Mouse (Mus musculus): ENCODE measurements around the gene Msrb2. TPM values are rescaled to one million over a fixed set of nuclear protein-coding genes. Genes with fewer than 3 reads are reported as not detected.

Gene Msrb2
- polyA plus RNA-seq, 1 experiment from 2014 or later = 13.3 TPM

DNA sequence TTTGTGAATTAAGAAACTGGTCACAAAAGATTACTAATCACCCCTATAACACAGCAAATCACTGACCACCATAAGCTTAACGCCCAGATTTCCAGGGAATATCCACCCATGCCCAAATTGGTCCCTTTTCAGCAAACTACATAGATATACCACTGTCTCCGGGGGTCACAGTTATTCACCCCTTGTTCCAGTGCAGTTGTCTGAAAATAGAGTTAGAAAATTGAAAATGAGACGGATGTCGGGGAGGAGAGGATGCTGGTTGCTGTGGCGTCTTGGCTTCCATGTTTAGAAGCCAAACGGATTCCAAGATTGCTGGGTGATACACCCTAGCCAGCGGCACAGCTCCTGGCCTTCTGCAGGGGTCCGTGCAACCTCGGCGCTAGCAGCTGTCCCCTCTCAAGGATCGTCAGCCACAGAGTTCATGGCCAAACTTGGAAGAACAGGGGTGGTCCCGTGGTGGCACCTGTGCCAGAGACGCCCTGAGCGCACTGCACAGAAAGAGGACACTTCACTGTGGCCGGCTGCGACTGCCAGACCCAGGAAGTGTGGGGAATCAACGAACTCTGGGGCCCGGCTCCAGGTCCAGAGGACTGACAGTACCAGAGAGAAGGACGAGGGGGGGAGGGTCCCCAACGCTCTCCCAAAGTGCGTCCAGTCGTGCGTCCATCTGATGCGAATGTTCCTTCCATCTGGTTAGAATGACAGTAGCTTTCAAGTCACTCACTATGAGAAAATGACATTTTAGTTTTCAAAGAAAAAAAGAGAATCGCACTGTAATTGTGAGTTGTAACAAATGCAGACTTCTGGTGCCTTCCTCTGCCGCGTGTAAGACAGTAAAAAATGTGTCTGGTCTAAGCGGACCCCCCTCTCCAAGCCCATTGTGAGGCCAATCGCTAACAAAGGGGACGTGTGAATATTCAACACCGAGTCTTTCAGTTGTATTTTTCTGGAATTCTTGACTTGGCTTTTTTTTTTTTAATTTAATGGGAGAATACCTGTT is 58.8 kb downstream of the Msrb2 start:
- ATAC-seq (ENCODE audit: insufficient read depth, low FRiP score, low TSS enrichment) = 0 out of 2 replicates have a peak, but pooled peaks have one; percentile 29
- 3% methylated on average over 31 of the region's 31 CpGs for whole genome bisulfite sequencing
- peaks cover 76% of the 10 kb centered on the region for H3K27me3 ChIP-seq (ENCODE audit: control insufficient read depth, insufficient read depth, low read length)
- no peak overlapping the region for H3K9ac ChIP-seq (ENCODE audit: low read length)
- H3K27ac ChIP-seq (ENCODE audit: low read depth, low read length) = no peak overlapping the region; the same call in 1 of the 2 replicates
- H3K4me2 ChIP-seq (ENCODE audit: low read depth) = peak overlapping the region; percentile 23
- no peaks in the 10 kb centered on the region for H3K36me3 ChIP-seq (ENCODE audit: control insufficient read depth, insufficient read depth, low read length)
- peak; percentile 55 for DNase-seq (ENCODE audit: low spot score)
- no peak overlapping the region for H3K4me3 ChIP-seq (ENCODE audit: low read depth, low read length)
- H3K4me1 ChIP-seq (ENCODE audit: control insufficient read depth, insufficient read depth, low read length) = peaks cover 8% of the 10 kb centered on the region
- H3K9me3 ChIP-seq (ENCODE audit: control insufficient read depth, low read length) = no peaks in the 10 kb centered on the region

DNA sequence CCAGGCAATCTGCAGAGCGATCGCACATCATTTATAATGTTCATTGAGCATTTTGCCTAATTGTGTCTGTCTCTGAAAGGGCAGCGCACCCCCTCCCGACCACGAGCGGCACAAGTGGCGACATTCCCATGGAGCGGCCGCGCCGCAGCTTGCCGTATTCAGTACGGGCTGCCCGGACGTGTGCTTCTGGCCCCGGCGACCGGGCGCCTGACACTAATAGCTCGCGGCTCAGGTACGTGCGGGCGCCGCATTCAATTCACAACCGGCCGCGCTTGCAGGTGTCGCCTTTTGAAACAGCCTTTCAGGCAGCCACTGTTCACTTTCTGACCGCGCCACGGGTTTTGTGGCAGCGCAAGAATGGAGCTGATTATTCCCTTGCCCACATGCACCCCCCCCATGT is 59.5 kb downstream of the Msrb2 start:
- Histone ChIP-seq H3K4me1 (ENCODE audit: control insufficient read depth, insufficient read depth, low read length) (peaks cover 8% of the 10 kb centered on the region), H3K27ac (ENCODE audit: low read depth, low read length) (0 out of 2 replicates have a peak overlapping the region, but pooled peaks have one; percentile 11), H3K27me3 (ENCODE audit: control insufficient read depth, insufficient read depth, low read length) (peaks cover 80% of the 10 kb centered on the region), H3K4me2 (ENCODE audit: low read depth) (peak overlapping the region; percentile 44), H3K9ac (ENCODE audit: low read length) (no peak overlapping the region), H3K36me3 (ENCODE audit: control insufficient read depth, insufficient read depth, low read length) (no peaks in the 10 kb centered on the region), H3K4me3 (ENCODE audit: low read depth, low read length) (peak overlapping the region; percentile 27), H3K9me3 (ENCODE audit: control insufficient read depth, low read length) (no peaks in the 10 kb centered on the region)
- peak; percentile 78 for DNase-seq (ENCODE audit: low spot score)
- peak; percentile 68 for ATAC-seq (ENCODE audit: insufficient read depth, low FRiP score, low TSS enrichment)
- WGBS = under 1% methylated on average over 33 of the region's 33 CpGs

DNA sequence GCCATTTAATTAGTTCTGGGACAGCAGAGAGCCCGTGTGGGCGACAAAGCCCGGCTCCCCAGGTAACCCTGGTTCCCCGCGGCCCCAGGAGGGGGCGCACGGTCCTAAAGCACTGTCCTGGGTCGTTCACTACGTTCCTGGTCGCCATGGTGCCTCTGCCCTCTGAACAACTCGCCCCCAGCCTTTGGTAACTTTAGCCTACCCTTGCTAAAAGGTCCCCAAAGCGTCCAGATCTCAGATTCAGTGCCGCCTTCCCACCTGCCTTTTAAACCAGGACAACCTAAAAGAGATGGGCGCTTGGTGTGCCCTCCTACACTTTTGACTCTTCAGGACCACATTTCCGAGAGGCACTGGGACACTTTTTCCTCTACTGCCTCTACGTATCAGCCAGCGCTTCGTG is 59.9 kb downstream of the Msrb2 start:
- H3K36me3 ChIP-seq (ENCODE audit: control insufficient read depth, insufficient read depth, low read length) = no peaks in the 10 kb centered on the region
- H3K4me2 ChIP-seq (ENCODE audit: low read depth) = peak overlapping the region; percentile 44
- 0 out of 2 replicates have a peak overlapping the region, but pooled peaks have one; percentile 11 for H3K27ac ChIP-seq (ENCODE audit: low read depth, low read length)
- no peaks in the 10 kb centered on the region for H3K9me3 ChIP-seq (ENCODE audit: control insufficient read depth, low read length)
- peaks cover 78% of the 10 kb centered on the region for H3K27me3 ChIP-seq (ENCODE audit: control insufficient read depth, insufficient read depth, low read length)
- DNase-seq (ENCODE audit: low spot score) (peak; percentile 78), ATAC-seq (ENCODE audit: insufficient read depth, low FRiP score, low TSS enrichment) (peak; percentile 62)
- H3K9ac ChIP-seq (ENCODE audit: low read length) = no peak overlapping the region
- WGBS = under 1% methylated on average over 18 of the region's 18 CpGs
- peak overlapping the region; percentile 27 for H3K4me3 ChIP-seq (ENCODE audit: low read depth, low read length)
- H3K4me1 ChIP-seq (ENCODE audit: control insufficient read depth, insufficient read depth, low read length) = peaks cover 8% of the 10 kb centered on the region

DNA sequence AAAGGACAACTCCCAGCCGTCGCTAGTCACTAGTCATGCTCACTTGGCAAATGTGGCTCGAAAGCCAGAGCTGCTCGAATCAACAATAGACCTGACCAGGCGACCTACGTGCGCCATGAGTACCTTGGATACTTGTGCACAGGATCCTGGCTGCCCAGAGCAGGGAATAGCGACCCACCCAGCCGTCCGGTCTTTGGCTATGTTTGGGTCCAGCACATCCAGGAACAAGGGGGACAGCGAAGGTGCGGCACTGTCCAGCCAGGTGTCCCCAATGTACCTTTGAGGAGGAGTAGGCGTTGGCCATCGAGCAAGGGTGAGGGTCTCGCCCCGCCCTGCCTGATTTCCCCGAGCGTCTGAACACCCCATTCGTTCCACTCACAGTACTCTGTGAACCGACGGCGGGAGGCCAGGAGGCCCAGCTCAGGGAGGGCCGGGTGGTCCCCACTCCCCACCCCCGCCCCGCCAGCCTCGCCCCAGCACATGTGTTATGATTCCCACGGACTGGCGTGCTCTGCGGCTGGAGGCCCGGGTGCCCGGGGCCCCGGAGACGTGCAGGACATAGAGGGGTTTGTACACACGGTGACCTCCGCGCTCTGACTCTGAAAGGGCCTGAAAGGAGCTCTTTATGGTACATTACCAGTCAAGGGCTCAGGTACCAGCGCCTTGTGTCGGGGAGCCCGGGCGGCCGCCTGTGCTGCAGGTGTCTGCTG is 60.5 kb downstream of the Msrb2 start:
- ATAC-seq (ENCODE audit: insufficient read depth, low FRiP score, low TSS enrichment) (peak; percentile 80), DNase-seq (ENCODE audit: low spot score) (peak; percentile 77)
- Histone ChIP-seq H3K27me3 (ENCODE audit: control insufficient read depth, insufficient read depth, low read length) (peaks cover 72% of the 10 kb centered on the region), H3K9me3 (ENCODE audit: control insufficient read depth, low read length) (no peaks in the 10 kb centered on the region), H3K36me3 (ENCODE audit: control insufficient read depth, insufficient read depth, low read length) (no peaks in the 10 kb centered on the region), H3K4me2 (ENCODE audit: low read depth) (peak overlapping the region; percentile 44), H3K27ac (ENCODE audit: low read depth, low read length) (0 out of 2 replicates have a peak overlapping the region, but pooled peaks have one; percentile 11), H3K9ac (ENCODE audit: low read length) (no peak overlapping the region), H3K4me3 (ENCODE audit: low read depth, low read length) (no peak overlapping the region), H3K4me1 (ENCODE audit: control insufficient read depth, insufficient read depth, low read length) (peaks cover 8% of the 10 kb centered on the region)
- WGBS = 1% methylated on average over 41 of the region's 41 CpGs

DNA sequence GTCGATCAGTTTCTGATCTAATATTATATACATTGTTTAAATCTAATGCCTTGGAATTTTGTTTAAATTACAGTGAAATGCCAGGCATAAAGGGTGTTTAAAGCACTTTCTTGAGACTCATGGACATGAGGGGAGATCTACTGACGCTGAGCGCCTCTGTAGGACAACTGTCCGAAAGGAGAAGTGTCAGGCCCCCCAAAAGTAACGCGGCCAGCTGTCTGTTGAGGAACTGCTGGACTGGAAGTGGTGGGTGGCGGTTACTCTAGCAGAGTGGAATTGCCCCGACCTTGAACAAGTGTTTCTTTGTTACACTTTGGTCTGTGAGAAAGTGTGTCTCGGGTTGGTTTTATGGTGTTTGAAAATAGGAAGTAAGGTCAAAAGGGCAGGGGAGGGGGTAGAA is 73.1 kb downstream of the Msrb2 start:
- DNase-seq (ENCODE audit: low spot score) (peak; percentile 13), ATAC-seq (ENCODE audit: insufficient read depth, low FRiP score, low TSS enrichment) (no peak)
- peak overlapping the region; percentile 50; the same call in 1 of the 2 replicates for H3K4me2 ChIP-seq (ENCODE audit: low read depth)
- peaks cover 81% of the 10 kb centered on the region for H3K27me3 ChIP-seq (ENCODE audit: control insufficient read depth, insufficient read depth, low read length)
- H3K4me3 ChIP-seq (ENCODE audit: low read depth, low read length) = peak overlapping the region; percentile 41; the same call in 1 of the 2 replicates
- 0 out of 2 replicates have a peak, but pooled peaks cover 13% of the 10 kb centered on the region for H3K4me1 ChIP-seq (ENCODE audit: control insufficient read depth, insufficient read depth, low read length)
- H3K9me3 ChIP-seq (ENCODE audit: control insufficient read depth, low read length) = no peaks in the 10 kb centered on the region
- 1% methylated on average over 9 of the region's 9 CpGs for WGBS
- no peak overlapping the region for H3K27ac ChIP-seq (ENCODE audit: low read depth, low read length)
- H3K36me3 ChIP-seq (ENCODE audit: control insufficient read depth, insufficient read depth, low read length) = no peaks in the 10 kb centered on the region
- H3K9ac ChIP-seq (ENCODE audit: low read length) = no peak overlapping the region

Other genes with a start within 250 kb of the Msrb2 start
- gene Armc3, start 172.1 kb upstream of the Msrb2 start, polyA plus RNA-seq (2014; fragmentation: Nextera tagmentation; extraction: Ambion mirVana) = 0.14 and 0.45 TPM in 2 replicates
- gene Ptf1a, start 74.2 kb downstream of the Msrb2 start, polyA plus RNA-seq (2014; fragmentation: Nextera tagmentation; extraction: Ambion mirVana) = 13.0 and 13.6 TPM in 2 replicates
- not detected in 2 replicates for gene 4921504E06Rik, start 182.5 kb downstream of the Msrb2 start, polyA plus RNA-seq (2014; fragmentation: Nextera tagmentation; extraction: Ambion mirVana)

Measured in neural tube, embryonic 11.5 days (tissue).